Mouse (Mus musculus): ENCODE results near the gene Gm8232. TPM values are rescaled to one million over a fixed set of nuclear protein-coding genes. Genes with fewer than 3 reads are reported as not detected.
"Not testable (repeated sequence)": the region's sequence is repeated elsewhere in the genome, so short reads cannot be mapped to it uniquely, and the experiment has no call there.

Gm8232 gene
- not detected in 2 replicates for total RNA-seq (2021)
- long read RNA-seq: 0 reads

GRCm38 (mm10) chr14:44433335-44433734, at the start of gene Gm8232:
TSS of gene Gm8232 (plus strand) at chr14:44433635.
- not testable (repeated sequence) for DNase-seq

GRCm38 (mm10) chr14:44384233-44384632, 49.2 kb upstream of the Gm8232 start:
- DNase-seq: not testable (repeated sequence)

GRCm38 (mm10) chr14:44410588-44410987, 22.8 kb upstream of the Gm8232 start, which contains the start of gene Gm3371:
TSS of gene Gm3371 (minus strand) at chr14:44410688.
- not testable (repeated sequence) for DNase-seq

Other genes with a start within 250 kb of the Gm8232 start
- not detected in 2 replicates for gene Gm8212, start 236.0 kb upstream of the Gm8232 start, total RNA-seq (2021)
- gene 4930503E14Rik, start 220.4 kb upstream of the Gm8232 start, total RNA-seq (2021): not detected in 2 replicates
- not detected in 2 replicates for gene Gm8220, start 148.1 kb upstream of the Gm8232 start, total RNA-seq (2021)
- gene Gm5930, start 95.1 kb upstream of the Gm8232 start, total RNA-seq (2021): not detected in 2 replicates
- gene Gm8229, start 68.3 kb upstream of the Gm8232 start, total RNA-seq (2021): not detected in 2 replicates
- not detected in 2 replicates for gene Gm3371, start 22.9 kb upstream of the Gm8232 start, total RNA-seq (2021)
- not detected in 2 replicates for gene BC061237, start 58.8 kb downstream of the Gm8232 start, total RNA-seq (2021)
- gene Gm17093, start 84.6 kb downstream of the Gm8232 start, total RNA-seq (2021): not detected in 2 replicates
- gene Gm8247, start 149.5 kb downstream of the Gm8232 start, total RNA-seq (2021): not detected in 2 replicates
- gene Gm5624, start 194.3 kb downstream of the Gm8232 start, total RNA-seq (2021): not detected in 2 replicates